Mouse (Mus musculus) CH12.LX (cell line): ENCODE data around the gene Trp53bp2. TPM values are rescaled to one million over a fixed set of nuclear protein-coding genes. Genes with fewer than 3 reads are reported as not detected.

Source experiments
- DNase-seq: peaks from one replicate; pipeline ENCODE4 v3.0.0-alpha.2; 2013; ENCODE audit errors: extremely low read depth
- H3K27ac ChIP-seq: 2 replicates; pipeline ENCODE4 v1.5.1; 2012; ENCODE audit warnings: low read depth, mild to moderate bottlenecking, control low read depth, moderate library complexity; ENCODE audit not compliant: insufficient read depth
- H3K27me3 ChIP-seq: replicated peaks from 2 replicates; pipeline ENCODE3; 2012; ENCODE audit warnings: inconsistent platforms
- H3K36me3 ChIP-seq, 2 experiments: replicated peaks in 1 of 2; 2 replicates each; pipeline versions ENCODE3 to v1.6.1; 2012; ENCODE audit warnings: inconsistent platforms in 1 of 2, low read length in 1 of 2, mild to moderate bottlenecking in 1 of 2, mixed read lengths in 1 of 2, moderate library complexity in 1 of 2; ENCODE audit not compliant: control insufficient read depth in 1 of 2, insufficient read depth in 1 of 2
- H3K4me1 ChIP-seq, 2 experiments: 2 replicates each; pipeline ENCODE4 v1.6.1; 2012; ENCODE audit warnings: inconsistent platforms in 1 of 2, moderate library complexity in 1 of 2; ENCODE audit not compliant: insufficient read depth in 2 of 2, control insufficient read depth in 1 of 2
- H3K4me2 ChIP-seq: 2 replicates; pipeline ENCODE4 v1.6.1; 2012; ENCODE audit warnings: low read depth, mild to moderate bottlenecking, control low read depth; ENCODE audit not compliant: poor library complexity, insufficient read depth, severe bottlenecking
- H3K4me3 ChIP-seq, 3 experiments: fragments of 150-350 bp in 1 of 3; sonication (generic) in 1 of 3; replicated peaks in 1 of 3; 2 replicates each; pipeline versions ENCODE3 to v1.5.1; 2011 to 2012; ENCODE audit warnings: low read depth in 2 of 3, low read length in 2 of 3, mild to moderate bottlenecking in 2 of 3, moderate library complexity in 2 of 3, control low read depth in 1 of 3, improper control_type of control experiment in 1 of 3, inconsistent platforms in 1 of 3, mixed read lengths in 1 of 3; ENCODE audit not compliant: poor library complexity in 1 of 3
- H3K79me2 ChIP-seq: replicated peaks from 2 replicates; pipeline ENCODE4 v1.6.1; 2012; ENCODE audit warnings: mild to moderate bottlenecking, moderate library complexity; ENCODE audit not compliant: control insufficient read depth, poor library complexity, insufficient read depth, severe bottlenecking; ENCODE audit errors: extremely low read depth
- H3K9ac ChIP-seq: 2 replicates; pipeline ENCODE4 v1.6.1; 2012; ENCODE audit warnings: low read depth, mild to moderate bottlenecking, control low read depth, moderate library complexity; ENCODE audit not compliant: insufficient read depth
- H3K9me3 ChIP-seq: replicated peaks from 2 replicates; pipeline ENCODE3; 2012; ENCODE audit warnings: low read length, inconsistent platforms, mixed read lengths
- BHLHE40 ChIP-seq: IDR thresholded peaks from 2 replicates; pipeline ENCODE4 v1.6.1; 2011; ENCODE audit warnings: mild to moderate bottlenecking, low read depth, low read length, improper control_type of control experiment
- CHD1 ChIP-seq: IDR thresholded peaks from 2 replicates; pipeline ENCODE4 v1.6.1; 2012; ENCODE audit warnings: low read depth, low read length, improper control_type of control experiment, inconsistent platforms
- ELF1 ChIP-seq: IDR thresholded peaks from 2 replicates; pipeline ENCODE4 v1.6.1; 2014; ENCODE audit warnings: low read depth, mild to moderate bottlenecking, inconsistent platforms, low read length, improper control_type of control experiment
- ETS1 ChIP-seq: conservative IDR thresholded peaks from 2 replicates; pipeline ENCODE4 v1.6.1; 2012; ENCODE audit warnings: low read depth, mild to moderate bottlenecking, inconsistent platforms, low read length, improper control_type of control experiment, moderate library complexity
- IRF4 ChIP-seq: IDR thresholded peaks from 2 replicates; pipeline ENCODE4 v1.6.1; 2014; ENCODE audit warnings: low read depth, mild to moderate bottlenecking, inconsistent platforms, low read length, improper control_type of control experiment
- JUND ChIP-seq: conservative IDR thresholded peaks from 2 replicates; pipeline ENCODE4 v1.6.1; 2011; ENCODE audit warnings: low read depth, low read length, improper control_type of control experiment
- MAFK ChIP-seq: IDR thresholded peaks from 2 replicates; pipeline ENCODE4 v1.6.1; 2011; ENCODE audit warnings: low read length, improper control_type of control experiment; ENCODE audit not compliant: insufficient replicate concordance
- MAX ChIP-seq: IDR thresholded peaks from 2 replicates; pipeline ENCODE4 v1.6.1; 2011; ENCODE audit warnings: low read length, improper control_type of control experiment
- MAZ ChIP-seq: IDR thresholded peaks from 2 replicates; pipeline ENCODE4 v1.6.1; 2012; ENCODE audit warnings: low read depth, mild to moderate bottlenecking, inconsistent platforms, low read length, improper control_type of control experiment, moderate library complexity
- MEF2A ChIP-seq: IDR thresholded peaks from 2 replicates; pipeline ENCODE4 v1.6.1; 2014; ENCODE audit warnings: low read depth, mild to moderate bottlenecking, inconsistent platforms, low read length, improper control_type of control experiment, borderline replicate concordance
- MXI1 ChIP-seq: IDR thresholded peaks from 2 replicates; pipeline ENCODE4 v1.6.1; 2011; ENCODE audit warnings: mild to moderate bottlenecking, low read depth, low read length, improper control_type of control experiment
- MYC ChIP-seq: IDR thresholded peaks from 2 replicates; pipeline ENCODE4 v1.6.1; 2011; ENCODE audit warnings: low read depth, mild to moderate bottlenecking, improper control_type of control experiment, low read length
- NRF1 ChIP-seq: IDR thresholded peaks from 2 replicates; pipeline ENCODE4 v1.6.1; 2014; ENCODE audit warnings: low read depth, mild to moderate bottlenecking, inconsistent platforms, low read length, improper control_type of control experiment, moderate library complexity
- RAD21 ChIP-seq: IDR thresholded peaks from 2 replicates; pipeline ENCODE4 v1.6.1; 2011; ENCODE audit warnings: low read depth, mild to moderate bottlenecking, low read length, improper control_type of control experiment, moderate library complexity
- TCF12 ChIP-seq: IDR thresholded peaks from 2 replicates; pipeline ENCODE4 v1.6.1; 2014; ENCODE audit warnings: low read depth, mild to moderate bottlenecking, inconsistent platforms, low read length, improper control_type of control experiment
- UBTF ChIP-seq: IDR thresholded peaks from 2 replicates; pipeline ENCODE4 v1.6.1; 2012; ENCODE audit warnings: low read depth, mild to moderate bottlenecking, inconsistent platforms, low read length, improper control_type of control experiment, moderate library complexity
- USF1 ChIP-seq: IDR thresholded peaks from 2 replicates; pipeline ENCODE4 v1.6.1; 2014; ENCODE audit warnings: low read depth, mild to moderate bottlenecking, inconsistent platforms, low read length, improper control_type of control experiment
- USF2 ChIP-seq: conservative IDR thresholded peaks from 2 replicates; pipeline ENCODE4 v1.6.1; 2011; ENCODE audit warnings: low read depth, low read length, improper control_type of control experiment
- ZC3H11A ChIP-seq: IDR thresholded peaks from 2 replicates; pipeline ENCODE4 v1.6.1; 2012; ENCODE audit warnings: low read depth, mild to moderate bottlenecking, inconsistent platforms, low read length, improper control_type of control experiment
- ZMIZ1 ChIP-seq: IDR thresholded peaks from 2 replicates; pipeline ENCODE4 v1.6.1; 2012; ENCODE audit warnings: low read depth, mild to moderate bottlenecking, inconsistent platforms, low read length, improper control_type of control experiment
- ZNF384 ChIP-seq: IDR thresholded peaks from 2 replicates; pipeline ENCODE4 v1.6.1; 2012; ENCODE audit warnings: low read depth, low read length, improper control_type of control experiment, inconsistent platforms
- dilution Hi-C: fragments of 300-500 bp; cut with MboI; formaldehyde crosslinking; loops from 2 replicates; pipeline ENCODE4 v1.14.3; 2020; ENCODE audit warnings: low sequenced_read_pairs; ENCODE audit not compliant: extremely low pct_unique_long_range_greater_than_20kb, extremely low pct_ligation_motif_present
- in situ Hi-C: fragments of 300-500 bp; cut with MboI; formaldehyde crosslinking; loops from 3 replicates; pipeline ENCODE4 v1.14.3; 2019; ENCODE audit warnings: low sequenced_read_pairs, low pct_ligation_motif_present, low pct_unique_long_range_greater_than_20kb, mixed read lengths
- polyA plus RNA-seq: library from polyadenylated mRNA; unstranded; fragments of >175 nt; gene quantifications from 2 replicates; pipeline ENCODE4 v1.2.1, GENCODE M21; 2012; ENCODE audit warnings: low read depth; ENCODE audit not compliant: insufficient read length
- total RNA-seq, 2 experiments: library from RNA; depleted of rRNA; stranded (reverse); fragments of 300-350 nt in 1 of 2; fragments of >200 nt in 1 of 2; gene quantifications; 2 replicates each; pipeline ENCODE4 v1.2.3; 2012 to 2014

Gene Trp53bp2
- total and polyA plus RNA-seq, 3 experiments, result 1.4 to 4.7 (median 2.9) TPM

- H3K27me3 ChIP-seq, result peaks cover 2% of the 10 kb centered on the region
- H3K36me3 ChIP-seq, result no peaks in the 10 kb centered on the region
- H3K4me3 ChIP-seq, result peak overlapping the region; percentile 62 to 93 (median 73)
- H3K4me1 ChIP-seq, result peaks cover 9 to 22% of the 10 kb centered on the region in 2 experiments
- H3K27ac ChIP-seq, result no peak overlapping the region
- H3K79me2 ChIP-seq, result peaks cover 5% of the 10 kb centered on the region; the same call in 1 of the 2 replicates
- peak overlapping the region; percentile 94 for H3K4me2 ChIP-seq
- dilution Hi-C loops, result no loop called here
- no peaks in the 10 kb centered on the region for H3K9me3 ChIP-seq
- peak overlapping the region; percentile 90 for H3K9ac ChIP-seq
- peak; percentile 19 for DNase-seq
- no peak for TF ChIP-seq JUND
- no peak for TF ChIP-seq ETS1
- no peak for TF ChIP-seq USF2
- TF ChIP-seq NRF1, result 0 out of 2 replicates have a peak, but pooled peaks have one; percentile 2
- TF ChIP-seq ZNF384, result peak; percentile 73
- TF ChIP-seq ZC3H11A, result no peak
- no peak for TF ChIP-seq RAD21
- peak; percentile 97 for TF ChIP-seq UBTF
- no peak for TF ChIP-seq USF1
- TF ChIP-seq MAX, result no peak
- TF ChIP-seq MAFK, result no peak
- peak; percentile 83; the same call in 1 of the 2 replicates for TF ChIP-seq CHD1
- no peak; the same call in none of the 2 replicates for TF ChIP-seq MXI1
- TF ChIP-seq IRF4, result no peak
- peak; percentile 11; the same call in 1 of the 2 replicates for TF ChIP-seq ELF1
- no peak for TF ChIP-seq MAZ
- no peak for TF ChIP-seq TCF12
- TF ChIP-seq, all 38 proteins: peak for 5
- in situ Hi-C loops, result no loop called here
Observed at GRCm38 (mm10) chr1:182409401-182410173, 615 bp downstream of the Trp53bp2 start.

GRCm38 (mm10) chr1:182412586-182413270 lies 3.8 kb downstream of the Trp53bp2 start:
- dilution Hi-C loops, result no loop called here
- Histone ChIP-seq H3K27ac (no peak overlapping the region), H3K4me3 (no peak overlapping the region), H3K4me2 (peak overlapping the region; percentile 16; the same call in 1 of the 2 replicates), H3K36me3 (peaks cover 0 to 2% of the 10 kb centered on the region in 2 experiments), H3K79me2 (peaks cover 5% of the 10 kb centered on the region; the same call in 1 of the 2 replicates), H3K4me1 (peaks cover 9 to 22% of the 10 kb centered on the region in 2 experiments), H3K9ac (no peak overlapping the region; the same call in 1 of the 2 replicates), H3K9me3 (no peaks in the 10 kb centered on the region), H3K27me3 (peaks cover 2% of the 10 kb centered on the region)
- no peak for DNase-seq
- TF ChIP-seq MAX, result peak; percentile 78
- no peak for TF ChIP-seq IRF4
- peak; percentile 70; the same call in 1 of the 2 replicates for TF ChIP-seq MYC
- TF ChIP-seq MAFK, result no peak
- TF ChIP-seq BHLHE40, result 0 out of 2 replicates have a peak, but pooled peaks have one; percentile 5
- no peak for TF ChIP-seq ZMIZ1
- 0 out of 2 replicates have a peak, but pooled peaks have one; percentile 48 for TF ChIP-seq MXI1
- TF ChIP-seq MEF2A, result peak; percentile 75; the same call in 1 of the 2 replicates
- TF ChIP-seq ETS1, result no peak
- no peak for TF ChIP-seq ZC3H11A
- 0 out of 2 replicates have a peak, but pooled peaks have one; percentile 2 for TF ChIP-seq USF1
- in situ Hi-C loops, result no loop called here
